Mouse (Mus musculus) heart, adult 2 months (tissue): ENCODE measurements at regions not wholly inside any gene's neighbourhood (a gene's known extent, or its start where the extent isn't known, plus 50 kb on each side); places are given as distances from the start of the nearest gene placed in this dataset.

Source experiments
- CTCF ChIP-seq: fragments of 200-600 bp; IDR thresholded peaks from 2 replicates; pipeline ENCODE4 v1.8.1; 2022; ENCODE audit warnings: antibody characterized with exemption, mild to moderate bottlenecking, moderate library complexity
- POLR2A ChIP-seq: fragments of 200-500 bp; IDR thresholded peaks from 2 replicates; pipeline ENCODE4 v1.6.1; 2011; ENCODE audit warnings: mild to moderate bottlenecking, low read depth, low read length, control low read depth; ENCODE audit not compliant: insufficient read depth

GRCm38 (mm10) chr15:67902982-67903381 lies 1402.3 kb upstream of the Lrrc6 start:
- TF ChIP-seq CTCF (no peak), POLR2A (no peak)
